Mouse (Mus musculus): ENCODE results near the gene Osbpl10. TPM values are rescaled to one million over a fixed set of nuclear protein-coding genes. Genes with fewer than 3 reads are reported as not detected.

Gene Osbpl10
- polyA plus RNA-seq, 1 experiment from 2014 or later, result 1.4 TPM

- ATAC-seq (ENCODE audit: low FRiP score, low TSS enrichment) (peak; percentile 91), DNase-seq (ENCODE audit: low spot score) (peak; percentile 71)
- WGBS, result 27% methylated on average over 17 of the region's 17 CpGs
- Histone ChIP-seq H3K27ac (replicated peaks) (no peak overlapping the region), H3K36me3 (ENCODE audit: control insufficient read depth, insufficient read depth, low read length) (no peaks in the 10 kb centered on the region), H3K4me3 (ENCODE audit: low read depth, low read length) (no peak overlapping the region), H3K4me2 (replicated peaks; ENCODE audit: low read depth) (peak overlapping the region; percentile 12; the same call in 1 of the 2 replicates), H3K27me3 (ENCODE audit: control insufficient read depth, insufficient read depth, low read length) (no peaks in the 10 kb centered on the region), H3K9ac (ENCODE audit: low read length) (no peak overlapping the region), H3K9me3 (ENCODE audit: control insufficient read depth, low read length) (0 out of 2 replicates have a peak, but pooled peaks cover 4% of the 10 kb centered on the region), H3K4me1 (replicated peaks; ENCODE audit: control insufficient read depth, insufficient read depth) (no peaks in the 10 kb centered on the region)
- TF ChIP-seq CTCF (IDR thresholded peaks at IDR 0.05; ENCODE audit: low read depth) (peak; percentile 97), EP300 (optimal IDR thresholded peaks at IDR 0.05) (no peak)
Observed at GRCm38 (mm10) chr9:115088295-115088993, 110.1 kb downstream of the Osbpl10 start.

- 73% methylated on average over 5 of the region's 5 CpGs for WGBS
Observed at GRCm38 (mm10) chr9:115089644-115090043, 111.3 kb downstream of the Osbpl10 start.

GRCm38 (mm10) chr9:115096481-115096880, 118.1 kb downstream of the Osbpl10 start:
- DNase-seq (ENCODE audit: low spot score) (no peak), ATAC-seq (ENCODE audit: low FRiP score, low TSS enrichment) (no peak)
- H3K27me3 ChIP-seq (ENCODE audit: control insufficient read depth, insufficient read depth, low read length), result no peaks in the 10 kb centered on the region

More at GRCm38 (mm10) chr9:115089644-115090043, 111.3 kb downstream of the Osbpl10 start:
- no peak overlapping the region for H3K4me2 ChIP-seq (replicated peaks; ENCODE audit: low read depth)
- 0 out of 2 replicates have a peak, but pooled peaks cover 4% of the 10 kb centered on the region for H3K9me3 ChIP-seq (ENCODE audit: control insufficient read depth, low read length)
- H3K4me1 ChIP-seq (replicated peaks; ENCODE audit: control insufficient read depth, insufficient read depth), result no peaks in the 10 kb centered on the region
- TF ChIP-seq EP300 (optimal IDR thresholded peaks at IDR 0.05), result no peak
- TF ChIP-seq CTCF (IDR thresholded peaks at IDR 0.05; ENCODE audit: low read depth), result peak; percentile 56
- no peak overlapping the region for H3K27ac ChIP-seq (replicated peaks)
- ATAC-seq (ENCODE audit: low FRiP score, low TSS enrichment) (no peak), DNase-seq (ENCODE audit: low spot score) (no peak)
- no peak overlapping the region for H3K9ac ChIP-seq (ENCODE audit: low read length)
- H3K36me3 ChIP-seq (ENCODE audit: control insufficient read depth, insufficient read depth, low read length), result no peaks in the 10 kb centered on the region
- H3K27me3 ChIP-seq (ENCODE audit: control insufficient read depth, insufficient read depth, low read length), result no peaks in the 10 kb centered on the region
- no peak overlapping the region for H3K4me3 ChIP-seq (ENCODE audit: low read depth, low read length)

GRCm38 (mm10) chr9:115097340-115097739, 119.0 kb downstream of the Osbpl10 start:
- no peak for ATAC-seq (ENCODE audit: low FRiP score, low TSS enrichment)

More at GRCm38 (mm10) chr9:115096481-115096880, 118.1 kb downstream of the Osbpl10 start:
- H3K36me3 ChIP-seq (ENCODE audit: control insufficient read depth, insufficient read depth, low read length), result no peaks in the 10 kb centered on the region
- no peak overlapping the region for H3K9ac ChIP-seq (ENCODE audit: low read length)
- H3K27ac ChIP-seq (replicated peaks), result no peak overlapping the region
- 0 out of 2 replicates have a peak, but pooled peaks cover 4% of the 10 kb centered on the region for H3K9me3 ChIP-seq (ENCODE audit: control insufficient read depth, low read length)
- no peak overlapping the region; the same call in 1 of the 2 replicates for H3K4me3 ChIP-seq (ENCODE audit: low read depth, low read length)
- no peaks in the 10 kb centered on the region for H3K4me1 ChIP-seq (replicated peaks; ENCODE audit: control insufficient read depth, insufficient read depth)
- whole genome bisulfite sequencing, result 27% methylated on average over 10 of the region's 10 CpGs
- TF ChIP-seq CTCF (IDR thresholded peaks at IDR 0.05; ENCODE audit: low read depth), result no peak
- TF ChIP-seq EP300 (optimal IDR thresholded peaks at IDR 0.05), result no peak
- H3K4me2 ChIP-seq (replicated peaks; ENCODE audit: low read depth), result peak overlapping the region; percentile 23

GRCm38 (mm10) chr9:115100181-115100915, 122.0 kb downstream of the Osbpl10 start:
- no peaks in the 10 kb centered on the region for H3K36me3 ChIP-seq (ENCODE audit: control insufficient read depth, insufficient read depth, low read length)
- H3K9me3 ChIP-seq (ENCODE audit: control insufficient read depth, low read length), result no peaks in the 10 kb centered on the region
- DNase-seq (ENCODE audit: low spot score) (no peak), ATAC-seq (ENCODE audit: low FRiP score, low TSS enrichment) (no peak)
- no peaks in the 10 kb centered on the region for H3K27me3 ChIP-seq (ENCODE audit: control insufficient read depth, insufficient read depth, low read length)
- TF ChIP-seq EP300 (optimal IDR thresholded peaks at IDR 0.05) (no peak), CTCF (IDR thresholded peaks at IDR 0.05; ENCODE audit: low read depth) (no peak)
- WGBS, result 74% methylated on average over 15 of the region's 15 CpGs
- no peak overlapping the region for H3K4me2 ChIP-seq (replicated peaks; ENCODE audit: low read depth)
- no peak overlapping the region for H3K9ac ChIP-seq (ENCODE audit: low read length)
- no peak overlapping the region for H3K4me3 ChIP-seq (ENCODE audit: low read depth, low read length)
- H3K27ac ChIP-seq (replicated peaks), result no peak overlapping the region
- no peaks in the 10 kb centered on the region for H3K4me1 ChIP-seq (replicated peaks; ENCODE audit: control insufficient read depth, insufficient read depth)

More at GRCm38 (mm10) chr9:115097340-115097739, 119.0 kb downstream of the Osbpl10 start:
- Histone ChIP-seq H3K4me2 (replicated peaks; ENCODE audit: low read depth) (no peak overlapping the region), H3K9me3 (ENCODE audit: control insufficient read depth, low read length) (0 out of 2 replicates have a peak, but pooled peaks cover 4% of the 10 kb centered on the region), H3K4me1 (replicated peaks; ENCODE audit: control insufficient read depth, insufficient read depth) (no peaks in the 10 kb centered on the region), H3K9ac (ENCODE audit: low read length) (no peak overlapping the region), H3K27ac (replicated peaks) (no peak overlapping the region), H3K4me3 (ENCODE audit: low read depth, low read length) (no peak overlapping the region), H3K27me3 (ENCODE audit: control insufficient read depth, insufficient read depth, low read length) (no peaks in the 10 kb centered on the region), H3K36me3 (ENCODE audit: control insufficient read depth, insufficient read depth, low read length) (no peaks in the 10 kb centered on the region)
- peak; percentile 45 for TF ChIP-seq CTCF (IDR thresholded peaks at IDR 0.05; ENCODE audit: low read depth)
- no peak for TF ChIP-seq EP300 (optimal IDR thresholded peaks at IDR 0.05)
- DNase-seq (ENCODE audit: low spot score), result no peak
- 62% methylated on average over 4 of the region's 4 CpGs for WGBS

Data from stomach, postnatal 0 days (tissue).